Mouse (Mus musculus) limb, embryonic 11.5 days (tissue): ENCODE data around the gene Gm1123. TPM values are rescaled to one million over a fixed set of nuclear protein-coding genes. Genes with fewer than 3 reads are reported as not detected.

Source experiments
- ATAC-seq: fragments of 200-750 bp; cut with Nextera tagmentation; 2 replicates; pipeline ENCODE4 v1.8.0; 2017; ENCODE audit warnings: low read depth; ENCODE audit not compliant: insufficient number of reproducible peaks, low FRiP score, low TSS enrichment
- DNase-seq: peaks from one replicate; pipeline ENCODE4 v3.0.0-alpha.2; 2015; ENCODE audit warnings: low spot score
- H3K27ac ChIP-seq: fragments of 300-500 bp; sonication (generic); replicated peaks from 2 replicates; pipeline ENCODE4 v1.5.1; 2014; ENCODE audit warnings: low read depth, mild to moderate bottlenecking, low read length
- H3K27me3 ChIP-seq: fragments of 300-500 bp; sonication (generic); 2 replicates; pipeline ENCODE4 v1.6.1; 2014; ENCODE audit warnings: mild to moderate bottlenecking, low read length, mixed read lengths; ENCODE audit not compliant: control insufficient read depth, insufficient read depth
- H3K36me3 ChIP-seq: fragments of 300-500 bp; sonication (generic); 2 replicates; pipeline ENCODE4 v1.6.1; 2014; ENCODE audit warnings: mild to moderate bottlenecking, low read length, moderate library complexity, mixed read lengths; ENCODE audit not compliant: control insufficient read depth, insufficient read depth
- H3K4me1 ChIP-seq: fragments of 300-500 bp; sonication (generic); 2 replicates; pipeline ENCODE4 v1.6.1; 2014; ENCODE audit warnings: low read length, mixed read lengths; ENCODE audit not compliant: control insufficient read depth, insufficient read depth
- H3K4me2 ChIP-seq: fragments of 300-500 bp; sonication (generic); 2 replicates; pipeline ENCODE4 v1.6.1; 2014; ENCODE audit warnings: low read depth, mild to moderate bottlenecking, moderate library complexity; ENCODE audit not compliant: severe bottlenecking
- H3K4me3 ChIP-seq: fragments of 300-500 bp; sonication (generic); 2 replicates; pipeline ENCODE4 v1.5.1; 2014; ENCODE audit warnings: low read depth, low read length
- H3K9ac ChIP-seq: fragments of 300-500 bp; sonication (generic); 2 replicates; pipeline ENCODE4 v1.6.1; 2014; ENCODE audit warnings: mild to moderate bottlenecking, low read length
- H3K9me3 ChIP-seq: fragments of 300-500 bp; sonication (generic); 2 replicates; pipeline ENCODE4 v1.6.1; 2016; ENCODE audit warnings: low read length; ENCODE audit not compliant: control insufficient read depth
- WGBS: fragments of 180-500 bp; shearing (Covaris S2); extraction: QIAGEN DNeasy Blood & Tissue Kit; methylation state at CpG from one replicate; pipeline ENCODE4 v1.1.7; 2014; 5-methylcytosine and 5-hydroxymethylcytosine counted together
- polyA plus RNA-seq: library from polyadenylated mRNA; unstranded; fragments of >200 nt; fragmentation: Nextera tagmentation; extraction: Ambion mirVana; gene quantifications from 2 replicates; pipeline ENCODE4 v1.2.1, GENCODE M21; 2014

Gm1123 gene
- polyA plus RNA-seq, result not detected in 2 replicates

DNA sequence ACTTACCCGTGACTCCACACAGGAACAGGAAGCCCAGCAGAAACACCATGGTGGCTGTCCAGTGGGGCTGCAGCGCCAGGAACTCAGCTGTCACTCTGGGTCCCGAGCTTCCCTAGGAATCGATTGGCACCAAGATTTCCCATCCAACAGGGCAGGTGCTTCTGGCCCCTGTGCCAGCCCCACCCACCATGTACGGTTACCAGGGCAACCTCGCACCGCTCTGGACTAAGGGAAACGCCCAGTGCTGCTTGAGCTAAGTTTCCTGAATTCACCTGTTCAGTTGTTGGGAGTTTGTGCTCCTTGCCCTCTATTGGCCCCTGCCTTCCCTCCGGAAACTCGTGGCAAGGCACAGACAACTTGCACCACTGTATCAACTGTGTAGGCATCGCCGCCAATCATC, at the start of gene Gm1123:
Gene Gm1123, minus strand, starts transcription at position 141 of the 400 bp plus-strand sequence.
- H3K27me3 ChIP-seq, result no peaks in the 10 kb centered on the region
- H3K4me2 ChIP-seq, result no peak within 1 kb of the TSS
- no peaks in the 10 kb centered on the region for H3K36me3 ChIP-seq
- DNase-seq (no peak), ATAC-seq (no peak)
- no peak within 1 kb of the TSS for H3K27ac ChIP-seq
- H3K9ac ChIP-seq, result no peak within 1 kb of the TSS
- H3K9me3 ChIP-seq, result no peaks in the 10 kb centered on the region
- 83% methylated on average over 12 of the region's 12 CpGs for WGBS
- H3K4me1 ChIP-seq, result no peaks in the 10 kb centered on the region
- no peak within 1 kb of the TSS for H3K4me3 ChIP-seq

DNA sequence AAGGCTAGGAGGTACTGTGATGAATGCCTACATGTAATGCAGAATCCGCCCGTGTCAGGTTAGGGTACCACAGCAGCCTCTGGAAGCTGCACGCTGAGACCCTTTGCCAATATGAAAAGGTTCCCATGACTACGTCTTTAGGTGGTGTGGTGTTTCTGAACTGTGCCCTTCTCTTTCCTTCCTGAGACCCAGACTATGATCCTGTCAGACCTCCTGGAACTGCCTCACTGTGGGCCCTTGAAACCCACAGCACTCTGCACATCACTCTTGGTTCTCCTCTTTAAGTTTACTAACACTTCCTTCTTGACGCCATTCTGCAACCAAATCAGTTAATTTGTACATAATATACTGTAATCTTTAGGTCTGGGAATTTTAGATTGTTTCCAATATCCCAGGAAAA, 46.2 kb upstream of the Gm1123 start:
- Histone ChIP-seq H3K36me3 (no peaks in the 10 kb centered on the region), H3K27me3 (no peaks in the 10 kb centered on the region), H3K27ac (no peak overlapping the region), H3K4me3 (no peak overlapping the region), H3K4me2 (no peak overlapping the region), H3K9me3 (no peaks in the 10 kb centered on the region), H3K4me1 (no peaks in the 10 kb centered on the region), H3K9ac (no peak overlapping the region)
- DNase-seq, result no peak
- WGBS, result 94% methylated on average over 5 of the region's 5 CpGs
- no peak for ATAC-seq

- H3K9ac ChIP-seq, result no peak overlapping the region
- no peaks in the 10 kb centered on the region for H3K9me3 ChIP-seq
- no peak overlapping the region for H3K4me2 ChIP-seq
- H3K27ac ChIP-seq, result no peak overlapping the region
- H3K4me1 ChIP-seq, result no peaks in the 10 kb centered on the region
- ATAC-seq (no peak), DNase-seq (no peak)
- no peak overlapping the region for H3K4me3 ChIP-seq
- no peaks in the 10 kb centered on the region for H3K27me3 ChIP-seq
- 86% methylated on average over 3 of the region's 3 CpGs for WGBS
- no peaks in the 10 kb centered on the region for H3K36me3 ChIP-seq
These were observed 45.8 kb upstream of the Gm1123 start for GRCm38 (mm10) chr9:99081308-99081707.

- DNase-seq (no peak), ATAC-seq (no peak)
- Histone ChIP-seq H3K9me3 (no peaks in the 10 kb centered on the region), H3K9ac (no peak overlapping the region), H3K4me2 (no peak overlapping the region), H3K4me3 (no peak overlapping the region), H3K27ac (no peak overlapping the region), H3K4me1 (no peaks in the 10 kb centered on the region), H3K36me3 (no peaks in the 10 kb centered on the region), H3K27me3 (no peaks in the 10 kb centered on the region)
- WGBS, result 93% methylated on average over 2 of the region's 2 CpGs
These were observed 45.1 kb upstream of the Gm1123 start for GRCm38 (mm10) chr9:99080657-99081056.

DNA sequence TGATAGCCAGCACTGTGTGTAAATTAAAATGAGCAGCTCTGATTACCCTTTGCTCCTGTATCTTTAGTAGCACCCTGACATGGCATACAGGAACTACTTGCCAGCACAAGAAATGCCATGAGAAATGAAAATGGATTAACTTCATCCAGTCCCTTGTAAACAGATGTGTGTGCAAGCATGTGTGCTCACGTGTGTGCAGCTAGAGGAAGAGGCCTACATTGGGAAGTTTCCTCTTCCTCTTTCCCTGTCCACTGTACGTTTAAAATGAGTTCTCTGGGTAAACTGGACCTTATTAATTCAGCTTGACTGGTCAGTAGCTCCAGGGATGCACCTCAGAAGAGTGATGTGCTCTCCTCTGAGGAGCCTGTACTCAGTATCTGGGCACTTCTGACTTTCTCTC, 38.9 kb upstream of the Gm1123 start:
- H3K4me3 ChIP-seq, result no peak overlapping the region
- no peaks in the 10 kb centered on the region for H3K36me3 ChIP-seq
- no peak overlapping the region for H3K4me2 ChIP-seq
- no peaks in the 10 kb centered on the region for H3K4me1 ChIP-seq
- WGBS, result 84% methylated on average over 2 of the region's 2 CpGs
- DNase-seq, result no peak
- H3K27me3 ChIP-seq, result no peaks in the 10 kb centered on the region
- H3K9ac ChIP-seq, result no peak overlapping the region
- H3K27ac ChIP-seq, result no peak overlapping the region
- H3K9me3 ChIP-seq, result no peaks in the 10 kb centered on the region
- no peak for ATAC-seq

- no peaks in the 10 kb centered on the region for H3K4me1 ChIP-seq
- H3K9me3 ChIP-seq, result no peaks in the 10 kb centered on the region
- H3K27ac ChIP-seq, result no peak overlapping the region
- H3K27me3 ChIP-seq, result no peaks in the 10 kb centered on the region
- whole genome bisulfite sequencing, result 69% methylated on average over 4 of the region's 4 CpGs
- H3K4me2 ChIP-seq, result no peak overlapping the region
- no peak overlapping the region for H3K9ac ChIP-seq
- H3K36me3 ChIP-seq, result no peaks in the 10 kb centered on the region
- no peak overlapping the region for H3K4me3 ChIP-seq
- DNase-seq (no peak), ATAC-seq (no peak)
These were observed 37.0 kb upstream of the Gm1123 start for GRCm38 (mm10) chr9:99072538-99072937.

GRCm38 (mm10) chr9:99065311-99065710, 29.8 kb upstream of the Gm1123 start:
- no peak overlapping the region for H3K4me3 ChIP-seq
- no peaks in the 10 kb centered on the region for H3K27me3 ChIP-seq
- DNase-seq (no peak), ATAC-seq (no peak)
- 88% methylated on average over 5 of the region's 5 CpGs for WGBS
- no peaks in the 10 kb centered on the region for H3K4me1 ChIP-seq
- H3K4me2 ChIP-seq, result no peak overlapping the region
- H3K9me3 ChIP-seq, result no peaks in the 10 kb centered on the region
- H3K36me3 ChIP-seq, result no peaks in the 10 kb centered on the region
- H3K9ac ChIP-seq, result no peak overlapping the region
- H3K27ac ChIP-seq, result no peak overlapping the region

DNA sequence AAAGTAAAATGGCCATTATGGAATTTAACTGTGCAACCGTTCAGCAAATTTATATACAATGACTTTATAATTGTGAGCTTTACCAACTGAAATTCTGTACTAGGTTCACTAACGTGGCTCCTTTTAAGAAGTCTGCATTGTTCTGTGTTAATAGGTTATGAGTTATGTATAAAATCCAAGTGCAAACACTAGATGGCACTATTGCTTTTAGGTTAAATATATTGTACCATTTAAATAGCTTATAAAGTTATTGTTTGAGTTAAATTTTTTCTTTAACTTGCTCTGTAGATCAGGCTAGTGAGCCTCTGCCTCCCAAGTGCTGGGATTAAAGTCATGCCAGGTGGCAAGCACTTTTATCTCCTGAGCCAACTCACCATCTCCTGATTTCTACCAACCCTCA, 28.7 kb upstream of the Gm1123 start:
- Histone ChIP-seq H3K27ac (no peak overlapping the region), H3K36me3 (no peaks in the 10 kb centered on the region), H3K9me3 (no peaks in the 10 kb centered on the region), H3K4me3 (no peak overlapping the region), H3K27me3 (no peaks in the 10 kb centered on the region), H3K9ac (no peak overlapping the region), H3K4me2 (no peak overlapping the region), H3K4me1 (no peaks in the 10 kb centered on the region)
- DNase-seq (no peak), ATAC-seq (no peak)
- 65% methylated on average over 2 of the region's 2 CpGs for WGBS

GRCm38 (mm10) chr9:99062544-99062943, 27.0 kb upstream of the Gm1123 start:
- DNase-seq (peak; percentile 86), ATAC-seq (no peak)
- H3K9me3 ChIP-seq, result no peaks in the 10 kb centered on the region
- H3K4me3 ChIP-seq, result no peak overlapping the region
- no peak overlapping the region for H3K9ac ChIP-seq
- WGBS, result 40% methylated on average over 7 of the region's 7 CpGs
- H3K36me3 ChIP-seq, result no peaks in the 10 kb centered on the region
- no peak overlapping the region for H3K27ac ChIP-seq
- no peaks in the 10 kb centered on the region for H3K4me1 ChIP-seq
- H3K4me2 ChIP-seq, result no peak overlapping the region
- no peaks in the 10 kb centered on the region for H3K27me3 ChIP-seq
